Mouse (Mus musculus): Measurements from ENCODE around the gene Hc. TPM values are rescaled to one million over a fixed set of nuclear protein-coding genes. Genes with fewer than 3 reads are reported as not detected.

Gene Hc
- total and polyA plus RNA-seq, 3 experiments, result 0.74 to 1.2 (median 0.91) TPM

DNA sequence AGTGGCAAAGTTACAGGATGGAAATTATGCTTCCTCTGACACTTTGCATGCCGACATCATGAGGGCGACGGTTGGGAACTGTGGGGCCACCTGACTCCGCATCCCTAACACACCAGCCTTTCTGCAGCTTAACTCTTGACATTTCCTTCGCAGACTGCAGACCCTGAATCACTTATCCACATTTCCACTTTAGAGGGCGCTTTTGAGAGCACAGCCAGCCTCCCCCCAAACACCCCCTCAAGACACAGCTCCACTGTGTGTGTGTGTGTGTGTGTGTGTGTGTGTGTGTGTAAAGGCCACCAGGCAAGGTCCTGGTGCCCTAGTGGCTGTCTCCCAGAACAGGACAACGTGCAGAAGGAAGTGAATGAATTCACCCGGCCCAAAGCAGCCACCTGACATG, 95.4 kb downstream of the Hc start:
- H3K4me1 ChIP-seq (ENCODE audit: control insufficient read depth in 1 of 2, insufficient read depth in 2 of 2), result peaks cover 24 to 63% of the 10 kb centered on the region in 2 experiments
- TF ChIP-seq JUN (IDR thresholded peaks at IDR 0.05; ENCODE audit: insufficient read depth, low read depth, low read length), result no peak
- peak; percentile 5; the same call in 1 of the 2 replicates for TF ChIP-seq BHLHE40 (IDR thresholded peaks at IDR 0.05; ENCODE audit: low read depth, low read length)
- TF ChIP-seq RAD21 (IDR thresholded peaks at IDR 0.05; ENCODE audit: low read depth, low read length), result no peak
- no peak for TF ChIP-seq ZNF384 (IDR thresholded peaks at IDR 0.05; ENCODE audit: low read depth, low read length)
- TF ChIP-seq EP300 (IDR thresholded peaks at IDR 0.05; ENCODE audit: low read length), result no peak
- TF ChIP-seq CHD2 (IDR thresholded peaks at IDR 0.05; ENCODE audit: low read length), result 0 out of 2 replicates have a peak, but pooled peaks have one; percentile 6
- TF ChIP-seq ZKSCAN1 (IDR thresholded peaks at IDR 0.05; ENCODE audit: borderline replicate concordance, low read depth, low read length), result no peak
- no peak; the same call in 1 of the 2 replicates for TF ChIP-seq MXI1 (IDR thresholded peaks at IDR 0.05; ENCODE audit: low read depth, low read length)
- TF ChIP-seq NELFE (IDR thresholded peaks at IDR 0.05; ENCODE audit: low read depth, low read length), result no peak; the same call in 1 of the 2 replicates
- peak in 1 of 2 experiments; percentile 29; a peak in 2 of 4 replicates for TF ChIP-seq CTCF (conservative IDR thresholded peaks at IDR 0.05 in 1 of 2, IDR thresholded peaks at IDR 0.05 in 1 of 2; ENCODE audit: low read depth in 2 of 2, low read length in 2 of 2)
- no peak for TF ChIP-seq TCF12 (IDR thresholded peaks at IDR 0.05; ENCODE audit: low read depth, low read length)
- no peak for TF ChIP-seq ELF1 (IDR thresholded peaks at IDR 0.05; ENCODE audit: low read depth, low read length)
- TF ChIP-seq MAFK (IDR thresholded peaks at IDR 0.05; ENCODE audit: insufficient replicate concordance, low read length), result 0 out of 2 replicates have a peak, but pooled peaks have one; percentile 12
- peak; percentile 20 for TF ChIP-seq SMC3 (IDR thresholded peaks at IDR 0.05; ENCODE audit: low read depth, low read length)
- no peak for TF ChIP-seq POLR2AphosphoS2 (IDR thresholded peaks at IDR 0.05; ENCODE audit: low read depth, low read length)
- no peak for TF ChIP-seq JUND (conservative IDR thresholded peaks at IDR 0.05; ENCODE audit: low read depth, low read length)
- dilution Hi-C loops (cut with MboI; ENCODE audit: extremely low pct_ligation_motif_present, extremely low pct_unique_long_range_greater_than_20kb, low sequenced_read_pairs), result no loop called here
- peak overlapping the region; percentile 84 for H3K27ac ChIP-seq (ENCODE audit: insufficient read depth, low read depth)
- H3K9me3 ChIP-seq (replicated peaks; ENCODE audit: low read length), result no peaks in the 10 kb centered on the region
- no peak for DNase-seq (ENCODE audit: extremely low read depth)
- H3K4me2 ChIP-seq (ENCODE audit: insufficient read depth, low read depth, poor library complexity, severe bottlenecking), result peak overlapping the region; percentile 90
- peak overlapping the region; percentile 57 to 62 (median 59) for H3K4me3 ChIP-seq (replicated peaks in 1 of 3; ENCODE audit: low read depth in 2 of 3, low read length in 2 of 3, poor library complexity in 1 of 3)
- H3K9ac ChIP-seq (ENCODE audit: insufficient read depth, low read depth), result peak overlapping the region; percentile 65
- H3K79me2 ChIP-seq (replicated peaks; ENCODE audit: control insufficient read depth, extremely low read depth, insufficient read depth, poor library complexity, severe bottlenecking), result no peaks in the 10 kb centered on the region
- in situ Hi-C loops (cut with MboI; ENCODE audit: low pct_ligation_motif_present, low pct_unique_long_range_greater_than_20kb, low sequenced_read_pairs), result loop anchor here (10.0 kb wide), 3 partner anchors 51 to 171 kb away; partner anchors contain the start of genes AI182371, Cntrl, Phf19 and Rabepk
- H3K36me3 ChIP-seq (replicated peaks in 1 of 2; ENCODE audit: control insufficient read depth in 1 of 2, insufficient read depth in 1 of 2, low read length in 1 of 2), result no peaks in the 10 kb centered on the region
- H3K27me3 ChIP-seq (replicated peaks), result no peaks in the 10 kb centered on the region

DNA sequence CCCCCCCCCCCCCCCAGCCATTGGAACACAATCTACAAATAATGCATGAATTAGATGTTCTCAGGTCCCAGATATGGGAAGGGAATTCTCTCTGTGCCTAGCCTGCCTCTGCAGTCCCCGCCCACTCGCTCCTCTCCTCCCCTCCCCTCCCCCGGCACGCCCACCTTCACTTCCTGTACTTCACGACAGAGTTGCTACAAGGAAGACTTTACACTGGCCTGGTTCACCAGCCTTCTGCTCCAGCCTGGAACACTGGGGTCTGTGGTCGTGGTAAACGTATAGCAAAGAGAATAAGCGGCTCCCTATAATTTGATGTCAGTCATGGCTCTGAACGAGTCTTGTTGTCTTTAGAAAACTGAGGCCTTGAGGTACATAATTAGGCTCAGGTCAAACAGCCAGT, 95.9 kb downstream of the Hc start:
- Histone ChIP-seq H3K4me1 (ENCODE audit: control insufficient read depth in 1 of 2, insufficient read depth in 2 of 2) (peaks cover 20 to 63% of the 10 kb centered on the region in 2 experiments), H3K36me3 (replicated peaks in 1 of 2; ENCODE audit: control insufficient read depth in 1 of 2, insufficient read depth in 1 of 2, low read length in 1 of 2) (no peaks in the 10 kb centered on the region), H3K9ac (ENCODE audit: insufficient read depth, low read depth) (peak overlapping the region; percentile 65), H3K4me2 (ENCODE audit: insufficient read depth, low read depth, poor library complexity, severe bottlenecking) (peak overlapping the region; percentile 90), H3K27ac (ENCODE audit: insufficient read depth, low read depth) (peak overlapping the region; percentile 84), H3K4me3 (replicated peaks in 1 of 3; ENCODE audit: low read depth in 2 of 3, low read length in 2 of 3, poor library complexity in 1 of 3) (peak overlapping the region; percentile 57 to 62 (median 59)), H3K9me3 (replicated peaks; ENCODE audit: low read length) (no peaks in the 10 kb centered on the region), H3K79me2 (replicated peaks; ENCODE audit: control insufficient read depth, extremely low read depth, insufficient read depth, poor library complexity, severe bottlenecking) (no peaks in the 10 kb centered on the region), H3K27me3 (replicated peaks) (no peaks in the 10 kb centered on the region)
- dilution Hi-C loops (cut with MboI; ENCODE audit: extremely low pct_ligation_motif_present, extremely low pct_unique_long_range_greater_than_20kb, low sequenced_read_pairs), result no loop called here
- in situ Hi-C loops (cut with MboI; ENCODE audit: low pct_ligation_motif_present, low pct_unique_long_range_greater_than_20kb, low sequenced_read_pairs), result loop anchor here (10.0 kb wide), 3 partner anchors 50 to 170 kb away; partner anchors contain the start of genes AI182371, Cntrl, Phf19 and Rabepk
- TF ChIP-seq UBTF (IDR thresholded peaks at IDR 0.05; ENCODE audit: low read depth, low read length) (no peak), TCF12 (IDR thresholded peaks at IDR 0.05; ENCODE audit: low read depth, low read length) (no peak; the same call in 1 of the 2 replicates), MAX (IDR thresholded peaks at IDR 0.05; ENCODE audit: low read length) (no peak), GABPA (IDR thresholded peaks at IDR 0.05; ENCODE audit: insufficient replicate concordance, low read depth, low read length) (no peak), SIN3A (IDR thresholded peaks at IDR 0.05; ENCODE audit: low read length) (0 out of 2 replicates have a peak, but pooled peaks have one; percentile 21), ZC3H11A (IDR thresholded peaks at IDR 0.05; ENCODE audit: low read depth, low read length) (no peak), JUND (conservative IDR thresholded peaks at IDR 0.05; ENCODE audit: low read depth, low read length) (no peak), TBP (conservative IDR thresholded peaks at IDR 0.05; ENCODE audit: low read depth, low read length) (peak; percentile 69; the same call in 1 of the 2 replicates), NELFE (IDR thresholded peaks at IDR 0.05; ENCODE audit: low read depth, low read length) (peak; percentile 83), USF2 (conservative IDR thresholded peaks at IDR 0.05; ENCODE audit: low read depth, low read length) (no peak), NRF1 (IDR thresholded peaks at IDR 0.05; ENCODE audit: low read depth, low read length) (no peak), MYC (IDR thresholded peaks at IDR 0.05; ENCODE audit: low read depth, low read length) (no peak), BHLHE40 (IDR thresholded peaks at IDR 0.05; ENCODE audit: low read depth, low read length) (no peak), ELF1 (IDR thresholded peaks at IDR 0.05; ENCODE audit: low read depth, low read length) (peak; percentile 82), CTCF (conservative IDR thresholded peaks at IDR 0.05 in 1 of 2, IDR thresholded peaks at IDR 0.05 in 1 of 2; ENCODE audit: low read depth in 2 of 2, low read length in 2 of 2) (no peak), POLR2AphosphoS2 (IDR thresholded peaks at IDR 0.05; ENCODE audit: low read depth, low read length) (no peak), CHD1 (IDR thresholded peaks at IDR 0.05; ENCODE audit: low read depth, low read length) (no peak), CHD2 (IDR thresholded peaks at IDR 0.05; ENCODE audit: low read length) (no peak), ETS1 (conservative IDR thresholded peaks at IDR 0.05; ENCODE audit: low read depth, low read length) (no peak), PAX5 (IDR thresholded peaks at IDR 0.05; ENCODE audit: low read length) (no peak), POLR2A (IDR thresholded peaks at IDR 0.05; ENCODE audit: low read depth, low read length) (peak; percentile 80), JUN (IDR thresholded peaks at IDR 0.05; ENCODE audit: insufficient read depth, low read depth, low read length) (no peak), MAFK (IDR thresholded peaks at IDR 0.05; ENCODE audit: insufficient replicate concordance, low read length) (no peak), MAZ (IDR thresholded peaks at IDR 0.05; ENCODE audit: low read depth, low read length) (peak; percentile 91), ZNF384 (IDR thresholded peaks at IDR 0.05; ENCODE audit: low read depth, low read length) (no peak)
- peak; percentile 74 for DNase-seq (ENCODE audit: extremely low read depth)
